Mouse (Mus musculus) monocyte, adult 59 days (primary cell): ENCODE results near the gene Rdh16f2. TPM values are rescaled to one million over a fixed set of nuclear protein-coding genes. Genes with fewer than 3 reads are reported as not detected.

Experiments used
- total RNA-seq, 2 experiments: library from RNA; stranded (reverse); gene quantifications; one replicate each; pipeline ENCODE4 v1.2.4; 2023

Rdh16f2 gene
- not detected for total RNA-seq

GRCm38 (mm10) chr10:127866232-127866631 lies at the start of gene Rdh16f2:
Rdh16f2 (plus strand) TSS chr10:127866474.

GRCm38 (mm10) chr10:127849628-127850027 lies 16.6 kb upstream of the Rdh16f2 start, which contains the start of gene Rdh19:
Rdh19 (plus strand) TSS chr10:127849928.

GRCm38 (mm10) chr10:127888605-127889004 lies 22.3 kb downstream of the Rdh16f2 start, which contains the start of gene Rdh7:
Rdh7 (minus strand) TSS chr10:127888817.

GRCm38 (mm10) chr10:127898218-127898617 lies 31.9 kb downstream of the Rdh16f2 start, which contains the start of gene Sdr9c7:
Sdr9c7 (plus strand) TSS chr10:127898518.

Other genes starting within 250 kb of the Rdh16f2 start
- 100 to 1,000 TPM; 860 to 920 TPM for gene Lrp1, start 245.3 kb upstream of the Rdh16f2 start, total RNA-seq
- gene Stat6, start 223.5 kb upstream of the Rdh16f2 start, total RNA-seq, result 100 to 1,000 TPM; 278 to 289 TPM
- 1 to 10 TPM; 6.8 to 6.9 TPM for gene Nemp1, start 199.6 kb upstream of the Rdh16f2 start, total RNA-seq
- 10 to 100 TPM; 18.2 to 18.5 TPM for gene Nab2, start 197.9 kb upstream of the Rdh16f2 start, total RNA-seq
- not detected for gene Myo1a, start 161.3 kb upstream of the Rdh16f2 start, total RNA-seq
- gene Tac2, start 142.0 kb upstream of the Rdh16f2 start, total RNA-seq, result not detected
- gene Zbtb39, start 126.9 kb upstream of the Rdh16f2 start, total RNA-seq, result 10 to 100 TPM; 11.1 to 13.0 TPM
- gene Gpr182, start 114.7 kb upstream of the Rdh16f2 start, total RNA-seq, result not detected
- not detected for gene Rdh1, start 106.8 kb upstream of the Rdh16f2 start, total RNA-seq
- gene Rdh16f1, start 106.7 kb upstream of the Rdh16f2 start, total RNA-seq, result not detected
- gene Rdh9, start 90.1 kb upstream of the Rdh16f2 start, total RNA-seq, result not detected
- not detected for gene Rdh16, start 65.3 kb upstream of the Rdh16f2 start, total RNA-seq
- gene Rdh19, start 16.5 kb upstream of the Rdh16f2 start, total RNA-seq, result not detected
- gene Rdh7, start 22.3 kb downstream of the Rdh16f2 start, total RNA-seq, result not detected
- not detected for gene Sdr9c7, start 32.0 kb downstream of the Rdh16f2 start, total RNA-seq
- not detected for gene Hsd17b6, start 141.1 kb downstream of the Rdh16f2 start, total RNA-seq
- gene Prim1, start 148.7 kb downstream of the Rdh16f2 start, total RNA-seq, result 1 to 10 TPM; 2.9 to 3.5 TPM
- 100 to 1,000 TPM; 568 to 584 TPM for gene Naca, start 169.1 kb downstream of the Rdh16f2 start, total RNA-seq
- gene Ptges3, start 192.5 kb downstream of the Rdh16f2 start, total RNA-seq, result 100 to 1,000 TPM; 107 to 108 TPM
- 100 to 1,000 TPM; 488 to 502 TPM for gene Atp5b, start 216.8 kb downstream of the Rdh16f2 start, total RNA-seq
- gene Baz2a, start 225.1 kb downstream of the Rdh16f2 start, total RNA-seq, result 100 to 1,000 TPM; 107 to 114 TPM